Mouse (Mus musculus) forebrain, embryonic 16.5 days (tissue): ENCODE measurements at regions not wholly inside any gene's neighbourhood (a gene's known extent, or its start where the extent isn't known, plus 50 kb on each side); places are given as distances from the start of the nearest gene placed in this dataset.

Experiments
- ATAC-seq: fragments of 200-750 bp; cut with Nextera tagmentation; 2 replicates; pipeline ENCODE4 v1.8.0; 2017; ENCODE audit warnings: mild to moderate bottlenecking, moderate library complexity
- H3K27ac ChIP-seq: fragments of 300-500 bp; sonication (generic); 2 replicates; pipeline ENCODE4 v1.5.1; 2014; ENCODE audit warnings: low read length, control low read depth
- H3K27me3 ChIP-seq: fragments of 300-500 bp; sonication (generic); replicated peaks from 2 replicates; pipeline ENCODE4 v1.6.1; 2014; ENCODE audit warnings: low read length; ENCODE audit not compliant: control insufficient read depth, insufficient read depth
- H3K36me3 ChIP-seq: fragments of 300-500 bp; sonication (generic); 2 replicates; pipeline ENCODE4 v1.6.1; 2014; ENCODE audit not compliant: control insufficient read depth, insufficient read depth
- H3K4me1 ChIP-seq: fragments of 300-500 bp; sonication (generic); replicated peaks from 2 replicates; pipeline ENCODE4 v1.6.1; 2014; ENCODE audit warnings: low read length; ENCODE audit not compliant: control insufficient read depth, insufficient read depth
- H3K4me2 ChIP-seq: fragments of 300-500 bp; sonication (generic); 2 replicates; pipeline ENCODE4 v1.6.1; 2014; ENCODE audit warnings: mild to moderate bottlenecking, low read length, control low read depth
- H3K4me3 ChIP-seq: fragments of 300-500 bp; sonication (generic); replicated peaks from 2 replicates; pipeline ENCODE4 v1.5.1; 2014; ENCODE audit warnings: mild to moderate bottlenecking, low read length, control low read depth
- H3K9ac ChIP-seq: fragments of 300-500 bp; sonication (generic); replicated peaks from 2 replicates; pipeline ENCODE4 v1.6.1; 2014; ENCODE audit warnings: low read depth, low read length, control low read depth
- H3K9me3 ChIP-seq: fragments of 300-500 bp; sonication (generic); 2 replicates; pipeline ENCODE4 v1.6.1; 2016; ENCODE audit warnings: low read length; ENCODE audit not compliant: control insufficient read depth
- WGBS: fragments of 180-500 bp; shearing (Covaris S2); extraction: QIAGEN DNeasy Blood & Tissue Kit; methylation state at CpG from one replicate; pipeline ENCODE4 v1.1.7; 2014; 5-methylcytosine and 5-hydroxymethylcytosine counted together

DNA sequence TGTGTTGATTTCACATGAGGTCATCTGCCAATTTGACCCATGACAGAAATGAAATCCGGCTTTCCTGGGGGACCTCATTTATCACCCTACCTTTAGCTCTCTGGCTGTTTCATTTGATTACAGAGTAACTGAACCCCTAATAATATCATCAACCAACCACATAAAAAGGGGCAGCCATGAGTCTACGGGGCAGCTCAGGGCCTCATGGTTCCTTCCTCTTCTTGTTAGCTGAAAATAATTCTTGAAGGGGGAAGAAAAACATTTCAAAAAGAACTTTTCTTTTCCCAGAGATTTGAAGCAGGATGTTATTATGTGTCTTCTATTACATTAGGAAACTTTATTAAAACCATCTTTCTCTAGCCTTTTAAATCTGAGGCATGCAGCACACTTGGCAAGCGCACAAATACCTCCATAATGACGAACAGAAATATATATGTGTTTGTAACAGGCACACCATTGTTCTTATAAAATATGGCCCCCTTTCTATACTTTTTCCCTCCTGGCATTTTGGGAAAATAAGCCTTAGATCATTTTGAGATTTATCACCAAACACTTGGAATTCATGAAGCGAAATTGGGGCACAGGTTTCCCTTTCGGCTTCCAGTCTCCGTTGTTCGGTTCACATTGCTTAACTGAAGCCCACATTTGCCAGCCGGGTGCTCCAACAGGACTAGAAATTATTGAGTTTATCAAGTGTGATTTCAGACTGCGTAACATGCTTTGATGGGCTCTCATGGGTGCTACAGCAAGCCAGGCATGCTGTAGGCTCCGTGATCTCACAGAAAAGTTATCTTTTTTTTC, 90.7 kb upstream of the Irs2 start:
- 84% methylated on average over 11 of the region's 11 CpGs for WGBS
- H3K9ac ChIP-seq: no peak overlapping the region
- H3K36me3 ChIP-seq: no peaks in the 10 kb centered on the region
- H3K4me1 ChIP-seq: no peaks in the 10 kb centered on the region
- no peak overlapping the region for H3K4me2 ChIP-seq
- no peak overlapping the region for H3K27ac ChIP-seq
- H3K27me3 ChIP-seq: no peaks in the 10 kb centered on the region
- no peak for ATAC-seq
- no peaks in the 10 kb centered on the region for H3K9me3 ChIP-seq
- no peak overlapping the region for H3K4me3 ChIP-seq

DNA sequence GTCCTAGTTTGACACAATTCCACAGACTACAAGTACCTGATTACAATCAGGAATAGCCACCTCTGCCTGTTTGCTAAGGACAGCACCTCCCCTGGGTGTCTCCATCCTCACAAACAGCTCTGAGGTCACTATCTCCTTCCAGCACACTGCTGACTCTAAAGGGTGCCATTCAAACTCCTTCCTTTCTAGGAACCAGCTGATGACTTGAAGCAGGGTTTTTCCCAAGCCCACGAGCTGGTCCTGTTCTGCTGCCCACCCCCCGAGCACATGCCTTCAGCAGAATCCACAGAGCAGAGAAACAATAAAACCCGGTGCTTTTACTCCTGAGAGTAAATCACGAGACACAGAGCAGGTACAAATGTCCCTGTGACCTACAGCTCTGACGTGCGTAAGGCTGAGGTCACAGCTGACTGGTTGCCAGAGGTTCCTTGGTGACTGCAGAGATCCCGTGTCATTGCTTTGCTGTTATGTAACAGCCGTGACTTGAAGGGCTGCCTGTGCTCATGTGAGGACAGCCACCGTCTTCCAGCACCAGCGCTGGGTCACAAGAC, 90.0 kb upstream of the Irs2 start:
- WGBS: 71% methylated on average over 10 of the region's 10 CpGs
- H3K36me3 ChIP-seq: no peaks in the 10 kb centered on the region
- no peak overlapping the region for H3K4me3 ChIP-seq
- H3K4me1 ChIP-seq: no peaks in the 10 kb centered on the region
- no peak overlapping the region for H3K4me2 ChIP-seq
- H3K9me3 ChIP-seq: no peaks in the 10 kb centered on the region
- no peaks in the 10 kb centered on the region for H3K27me3 ChIP-seq
- ATAC-seq: no peak
- no peak overlapping the region for H3K9ac ChIP-seq
- no peak overlapping the region for H3K27ac ChIP-seq

- WGBS: 68% methylated on average over 3 of the region's 3 CpGs
Observed at GRCm38 (mm10) chr8:11097813-11098212, 89.6 kb upstream of the Irs2 start.

DNA sequence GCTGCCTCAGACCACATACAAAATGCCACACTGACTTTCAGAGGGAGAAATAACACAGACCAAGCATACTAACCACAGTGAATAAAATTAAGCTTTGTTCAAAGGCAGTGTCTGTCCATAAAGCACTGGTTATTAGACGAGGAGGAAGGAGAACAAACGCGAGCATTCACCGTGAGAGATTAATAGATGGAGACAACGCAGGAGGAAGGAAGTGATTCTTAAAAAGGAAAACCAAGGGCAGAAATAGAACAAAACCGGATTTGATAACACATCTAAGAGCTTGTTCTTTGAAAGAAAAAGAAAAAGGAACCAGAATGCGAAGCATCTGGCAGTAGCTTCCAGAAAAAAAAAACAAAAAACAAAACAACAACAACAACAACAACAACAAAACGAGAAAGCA, 86.3 kb upstream of the Irs2 start:
- H3K4me2 ChIP-seq: no peak overlapping the region
- no peaks in the 10 kb centered on the region for H3K36me3 ChIP-seq
- WGBS: 62% methylated on average over 8 of the region's 8 CpGs
- H3K27me3 ChIP-seq: no peaks in the 10 kb centered on the region
- H3K27ac ChIP-seq: no peak overlapping the region
- no peaks in the 10 kb centered on the region for H3K4me1 ChIP-seq
- ATAC-seq: no peak
- H3K9me3 ChIP-seq: no peaks in the 10 kb centered on the region
- no peak overlapping the region for H3K4me3 ChIP-seq
- H3K9ac ChIP-seq: no peak overlapping the region

More at GRCm38 (mm10) chr8:11097813-11098212, 89.6 kb upstream of the Irs2 start:
- H3K4me3 ChIP-seq: no peak overlapping the region
- H3K9ac ChIP-seq: no peak overlapping the region
- no peaks in the 10 kb centered on the region for H3K9me3 ChIP-seq
- H3K4me2 ChIP-seq: no peak overlapping the region
- no peak overlapping the region for H3K27ac ChIP-seq
- no peaks in the 10 kb centered on the region for H3K36me3 ChIP-seq
- no peak for ATAC-seq
- H3K4me1 ChIP-seq: no peaks in the 10 kb centered on the region
- no peaks in the 10 kb centered on the region for H3K27me3 ChIP-seq

DNA sequence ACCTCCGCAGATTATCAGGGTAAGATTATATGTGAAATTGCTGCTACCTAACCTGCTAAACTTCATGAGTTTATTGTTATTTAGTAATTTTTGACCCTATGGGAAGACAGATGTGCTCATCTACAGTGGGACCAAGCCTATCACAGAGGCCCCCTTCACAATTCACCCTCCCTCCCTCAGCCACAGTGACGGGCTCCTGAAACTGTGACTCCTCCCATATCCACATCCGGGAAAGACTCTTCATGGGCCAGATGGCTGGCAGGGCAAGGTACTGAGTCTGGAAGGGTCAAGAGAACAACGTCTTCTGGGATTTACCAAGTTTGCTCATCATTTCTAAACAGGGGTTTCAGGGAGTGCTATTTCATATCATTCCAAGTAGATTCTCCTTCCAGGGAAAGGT, 84.1 kb upstream of the Irs2 start:
- no peak overlapping the region for H3K4me2 ChIP-seq
- no peaks in the 10 kb centered on the region for H3K27me3 ChIP-seq
- H3K27ac ChIP-seq: no peak overlapping the region
- no peak overlapping the region for H3K4me3 ChIP-seq
- no peak for ATAC-seq
- H3K4me1 ChIP-seq: no peaks in the 10 kb centered on the region
- no peak overlapping the region for H3K9ac ChIP-seq
- H3K9me3 ChIP-seq: no peaks in the 10 kb centered on the region
- 85% methylated on average over 4 of the region's 4 CpGs for WGBS
- no peaks in the 10 kb centered on the region for H3K36me3 ChIP-seq

DNA sequence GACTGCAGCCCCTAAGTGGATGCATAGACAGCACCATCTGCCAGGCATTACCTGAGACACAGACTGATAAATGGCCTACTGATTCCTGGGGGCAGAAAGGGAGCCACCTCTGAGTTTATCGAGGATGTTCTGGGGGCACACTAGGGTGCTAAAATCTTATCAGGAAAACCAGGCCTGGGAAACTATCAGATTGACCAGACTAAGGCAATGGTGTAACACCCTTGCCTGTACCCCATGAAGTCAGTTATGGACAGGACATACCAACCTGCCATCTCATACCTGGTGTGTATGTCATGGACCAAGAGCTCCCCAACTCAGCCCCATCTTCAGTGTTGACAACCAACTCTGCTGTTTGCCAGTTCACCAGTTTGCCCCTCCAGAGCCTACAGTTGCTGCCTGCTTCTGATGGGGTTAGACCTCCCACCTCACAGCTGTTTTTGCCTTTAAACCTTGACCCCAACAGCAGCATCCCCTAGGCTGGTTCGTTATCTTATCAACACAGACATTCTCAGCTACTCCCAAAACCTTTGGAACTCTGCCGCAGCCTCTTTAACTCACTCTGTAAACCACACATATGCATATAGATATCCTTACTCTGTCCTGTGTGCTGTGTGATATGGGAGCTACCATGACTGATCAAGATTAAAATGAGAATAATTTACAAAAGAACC, 83.6 kb upstream of the Irs2 start:
- H3K36me3 ChIP-seq: no peaks in the 10 kb centered on the region
- no peaks in the 10 kb centered on the region for H3K27me3 ChIP-seq
- H3K9ac ChIP-seq: no peak overlapping the region
- no peak overlapping the region for H3K27ac ChIP-seq
- H3K4me3 ChIP-seq: no peak overlapping the region
- 91% methylated on average over 3 of the region's 3 CpGs for WGBS
- no peak for ATAC-seq
- no peaks in the 10 kb centered on the region for H3K4me1 ChIP-seq
- no peak overlapping the region for H3K4me2 ChIP-seq
- H3K9me3 ChIP-seq: no peaks in the 10 kb centered on the region

- Histone ChIP-seq H3K4me3 (no peak overlapping the region), H3K36me3 (no peaks in the 10 kb centered on the region), H3K9ac (no peak overlapping the region), H3K4me1 (0 out of 2 replicates have a peak, but pooled peaks cover 2% of the 10 kb centered on the region), H3K27me3 (no peaks in the 10 kb centered on the region), H3K4me2 (no peak overlapping the region), H3K27ac (no peak overlapping the region), H3K9me3 (no peaks in the 10 kb centered on the region)
- no peak for ATAC-seq
- WGBS: 46% methylated on average over 12 of the region's 12 CpGs
Observed at GRCm38 (mm10) chr8:11088946-11089665, 80.8 kb upstream of the Irs2 start.

GRCm38 (mm10) chr8:11085244-11085643, 77.0 kb upstream of the Irs2 start:
- no peak for ATAC-seq

DNA sequence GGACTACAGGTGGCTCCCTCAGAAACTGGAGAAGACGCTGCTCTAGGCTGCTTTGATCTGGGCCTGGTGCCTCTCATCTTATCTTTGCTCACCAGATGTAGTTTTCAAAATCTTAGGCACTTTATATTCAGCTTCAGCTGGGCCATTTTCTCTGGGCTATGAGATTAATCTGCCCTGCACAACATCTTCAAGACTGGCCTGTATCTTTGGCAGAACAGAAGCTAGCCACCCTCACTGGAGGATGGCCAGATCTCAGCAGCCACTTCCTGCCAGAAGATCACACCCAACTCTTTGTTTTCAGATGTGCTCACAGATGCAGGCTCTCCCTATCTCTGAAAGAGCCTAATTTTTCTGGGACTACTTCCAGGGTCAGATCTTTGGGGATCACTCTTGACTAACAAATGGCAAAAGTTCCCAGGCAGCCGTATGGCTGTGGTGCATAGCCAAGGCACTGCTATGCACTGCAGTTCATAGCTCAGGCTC, 75.8 kb upstream of the Irs2 start:
- 0 out of 2 replicates have a peak, but pooled peaks cover 2% of the 10 kb centered on the region for H3K4me1 ChIP-seq
- no peaks in the 10 kb centered on the region for H3K9me3 ChIP-seq
- 69% methylated on average over 2 of the region's 2 CpGs for WGBS
- H3K27me3 ChIP-seq: no peaks in the 10 kb centered on the region
- H3K9ac ChIP-seq: no peak overlapping the region
- ATAC-seq: no peak
- H3K36me3 ChIP-seq: no peaks in the 10 kb centered on the region
- H3K27ac ChIP-seq: no peak overlapping the region
- H3K4me3 ChIP-seq: no peak overlapping the region
- no peak overlapping the region for H3K4me2 ChIP-seq

More at GRCm38 (mm10) chr8:11085244-11085643, 77.0 kb upstream of the Irs2 start:
- Histone ChIP-seq H3K9me3 (no peaks in the 10 kb centered on the region), H3K36me3 (no peaks in the 10 kb centered on the region), H3K9ac (no peak overlapping the region), H3K27ac (no peak overlapping the region), H3K4me3 (no peak overlapping the region), H3K4me1 (0 out of 2 replicates have a peak, but pooled peaks cover 2% of the 10 kb centered on the region), H3K4me2 (no peak overlapping the region), H3K27me3 (no peaks in the 10 kb centered on the region)
- 68% methylated on average over 1 of the region's 1 CpGs for WGBS
